Mouse (Mus musculus): ENCODE data around the gene Gnb1l. TPM values are rescaled to one million over a fixed set of nuclear protein-coding genes. Genes with fewer than 3 reads are reported as not detected.

Gene Gnb1l
- polyA plus RNA-seq, 1 experiment, result 6.6 TPM

- TF ChIP-seq MYOG (IDR thresholded peaks at IDR 0.05; ENCODE audit: control insufficient read depth in 1 of 3, insufficient read depth in 1 of 3, insufficient read length in 2 of 3, low read depth in 2 of 3), result no peak
- Histone ChIP-seq H3K79me2 (ENCODE audit: control insufficient read depth, insufficient read depth) (no peaks in the 10 kb centered on the region), H3K4me2 (ENCODE audit: low read depth) (no peak overlapping the region), H3K27me3 (ENCODE audit: control insufficient read depth, insufficient read depth, insufficient read length) (peaks cover 5% of the 10 kb centered on the region), H3ac (ENCODE audit: control insufficient read depth, insufficient read length) (no peak overlapping the region), H3K4me3 (no peak overlapping the region), H3K36me3 (ENCODE audit: control insufficient read depth, insufficient read depth) (no peaks in the 10 kb centered on the region)
These were observed 113.2 kb downstream of the Gnb1l start for GRCm38 (mm10) chr16:18611752-18612151.

GRCm38 (mm10) chr16:18613301-18613700 is 114.8 kb downstream of the Gnb1l start:
- no peak overlapping the region for H3K4me2 ChIP-seq (ENCODE audit: low read depth)
- TF ChIP-seq MAX (IDR thresholded peaks at IDR 0.05; ENCODE audit: low read depth) (no peak), MYOD1 (IDR thresholded peaks at IDR 0.05; ENCODE audit: control insufficient read depth in 1 of 3, insufficient read length in 2 of 3, low read depth in 2 of 3) (no peak)
- H3K4me3 ChIP-seq, result no peak overlapping the region
- H3ac ChIP-seq (ENCODE audit: control insufficient read depth, insufficient read length), result no peak overlapping the region
- H3K36me3 ChIP-seq (ENCODE audit: control insufficient read depth, insufficient read depth), result no peaks in the 10 kb centered on the region
- peaks cover 5% of the 10 kb centered on the region for H3K27me3 ChIP-seq (ENCODE audit: control insufficient read depth, insufficient read depth, insufficient read length)
- no peaks in the 10 kb centered on the region for H3K79me2 ChIP-seq (ENCODE audit: control insufficient read depth, insufficient read depth)

Other genes starting within 250 kb of the Gnb1l start
- gene Ranbp1, start 250.0 kb upstream of the Gnb1l start, polyA plus RNA-seq (2012; fragmentation: generic; extraction: Trizol), result 150 TPM
- gene Gm49776, start 240.4 kb upstream of the Gnb1l start, polyA plus RNA-seq (2012; fragmentation: generic; extraction: Trizol), result 0.08 TPM
- 11.9 TPM for gene Dgcr8, start 209.5 kb upstream of the Gnb1l start, polyA plus RNA-seq (2012; fragmentation: generic; extraction: Trizol)
- 22.2 TPM for gene Tango2, start 150.6 kb upstream of the Gnb1l start, polyA plus RNA-seq (2012; fragmentation: generic; extraction: Trizol)
- 7.6 TPM for gene Arvcf, start 150.5 kb upstream of the Gnb1l start, polyA plus RNA-seq (2012; fragmentation: generic; extraction: Trizol)
- 21.3 TPM for gene Txnrd2, start 72.3 kb upstream of the Gnb1l start, polyA plus RNA-seq (2012; fragmentation: generic; extraction: Trizol)
- gene Comt, start 71.9 kb upstream of the Gnb1l start, polyA plus RNA-seq (2012; fragmentation: generic; extraction: Trizol), result 93.6 TPM
- gene Rtl10, start 188 bp downstream of the Gnb1l start, polyA plus RNA-seq (2012; fragmentation: generic; extraction: Trizol), result 2.7 TPM
- gene Tbx1, start 92.0 kb downstream of the Gnb1l start, polyA plus RNA-seq (2012; fragmentation: generic; extraction: Trizol), result 16.9 TPM
- gene Gp1bb, start 123.7 kb downstream of the Gnb1l start, polyA plus RNA-seq (2012; fragmentation: generic; extraction: Trizol), result 9.4 TPM
- 11.4 TPM for gene Gm49601, start 127.7 kb downstream of the Gnb1l start, polyA plus RNA-seq (2012; fragmentation: generic; extraction: Trizol)
- 112 TPM for gene Sept5, start 131.2 kb downstream of the Gnb1l start, polyA plus RNA-seq (2012; fragmentation: generic; extraction: Trizol)